Mouse (Mus musculus) midbrain, embryonic 10.5 days (tissue): ENCODE measurements around the gene Bmpr1b. TPM values are rescaled to one million over a fixed set of nuclear protein-coding genes. Genes with fewer than 3 reads are reported as not detected.
"Not testable (repeated sequence)": the region's sequence is repeated elsewhere in the genome, so short reads cannot be mapped to it uniquely, and the experiment has no call there.

Experiments
- DNase-seq: peaks from one replicate; pipeline ENCODE4 v3.0.0-alpha.2; 2017; ENCODE audit warnings: low spot score
- H3K27ac ChIP-seq: fragments of 300-500 bp; sonication (generic); replicated peaks from 2 replicates; pipeline ENCODE4 v1.5.1; 2016; ENCODE audit warnings: mild to moderate bottlenecking
- H3K27me3 ChIP-seq: fragments of 300-500 bp; sonication (generic); 2 replicates; pipeline ENCODE4 v1.6.1; 2016; ENCODE audit warnings: low read depth, mild to moderate bottlenecking; ENCODE audit not compliant: poor library complexity, severe bottlenecking
- H3K36me3 ChIP-seq: fragments of 300-500 bp; sonication (generic); 2 replicates; pipeline ENCODE4 v1.6.1; 2016; ENCODE audit warnings: mild to moderate bottlenecking, moderate library complexity
- H3K4me1 ChIP-seq: fragments of 300-500 bp; sonication (generic); 2 replicates; pipeline ENCODE4 v1.6.1; 2016
- H3K4me3 ChIP-seq: fragments of 300-500 bp; sonication (generic); 2 replicates; pipeline ENCODE4 v1.5.1; 2016; ENCODE audit warnings: mild to moderate bottlenecking, moderate library complexity
- H3K9me3 ChIP-seq: fragments of 300-500 bp; sonication (generic); replicated peaks from 2 replicates; pipeline ENCODE4 v1.6.1; 2016; ENCODE audit warnings: mild to moderate bottlenecking
- WGBS: fragments of 180-500 bp; shearing (Covaris S2); methylation state at CpG from one replicate; pipeline ENCODE4 v1.1.7; 2016; 5-methylcytosine and 5-hydroxymethylcytosine counted together
- polyA plus RNA-seq: library from polyadenylated mRNA; unstranded; fragments of >200 nt; fragmentation: Nextera tagmentation; extraction: Ambion mirVana; gene quantifications from 2 replicates; pipeline ENCODE4 v1.2.1, GENCODE M21; 2016

Bmpr1b gene
- 5.5 and 5.8 TPM in 2 replicates for polyA plus RNA-seq

DNA sequence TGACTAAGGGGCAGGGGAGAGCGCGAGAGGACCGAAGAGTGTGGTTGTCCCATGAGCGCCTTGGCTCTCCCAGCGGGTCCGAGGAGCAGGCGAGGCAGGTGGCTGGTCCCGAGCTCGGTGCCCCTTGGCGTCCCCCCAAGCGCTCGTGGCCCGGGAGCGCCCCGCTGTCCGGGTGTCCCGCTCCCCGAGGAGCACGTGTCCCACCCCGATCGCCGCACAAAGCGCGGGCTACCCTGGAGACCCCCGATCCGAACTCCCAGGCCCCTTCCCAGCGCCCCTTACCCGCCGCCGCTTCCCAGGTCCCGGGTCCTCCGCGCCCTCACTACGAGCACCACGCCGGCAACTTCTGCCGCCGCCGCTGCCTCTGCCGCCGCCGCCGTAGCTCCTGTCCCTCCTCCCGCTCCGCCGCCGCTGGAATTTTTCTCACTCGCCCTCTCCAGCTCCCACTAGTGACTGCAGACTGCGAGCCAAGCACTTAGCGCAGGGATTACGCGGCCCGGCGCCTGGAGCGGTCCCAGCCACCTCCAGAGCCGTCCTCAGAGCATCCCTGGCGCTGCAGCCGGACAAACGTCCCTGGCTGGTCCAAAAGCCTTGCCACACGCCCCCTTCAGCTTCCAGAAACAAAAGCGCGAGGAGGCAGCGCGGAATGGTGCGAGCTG lies at the start of gene Bmpr1b:
Gene Bmpr1b, minus strand, starts transcription at position 563 of the 659 bp plus-strand sequence.
- Histone ChIP-seq H3K4me1 (peaks cover 26% of the 10 kb centered on the region), H3K27ac (peak within 1 kb of the TSS; percentile 91)
- under 1% methylated on average over 65 of the region's 65 CpGs for WGBS

DNA sequence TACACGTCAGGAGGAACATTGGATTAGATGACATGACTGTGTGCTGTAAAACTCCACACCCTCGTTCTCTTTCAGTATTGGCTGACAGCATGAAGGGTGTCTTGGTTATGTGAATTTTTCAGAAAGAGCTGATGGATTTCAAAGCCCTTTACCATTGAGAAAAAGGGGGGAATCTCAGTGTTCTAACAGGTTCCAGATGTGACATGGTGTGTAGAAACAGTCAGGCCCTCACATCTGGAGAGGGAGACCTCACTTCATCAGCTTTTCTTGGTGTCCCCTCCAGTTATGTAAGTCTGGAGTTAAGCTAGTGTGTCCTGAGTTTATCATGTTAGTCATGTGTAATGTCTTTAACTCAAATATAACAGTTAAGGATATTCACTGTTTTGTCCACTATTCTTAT lies 43.6 kb upstream of the Bmpr1b start:
- Histone ChIP-seq H3K27ac (no peak overlapping the region), H3K4me1 (peaks cover 11% of the 10 kb centered on the region), H3K9me3 (no peaks in the 10 kb centered on the region), H3K4me3 (no peak overlapping the region), H3K36me3 (no peaks in the 10 kb centered on the region), H3K27me3 (no peaks in the 10 kb centered on the region)
- DNase-seq = no peak
- WGBS = 81% methylated on average over 2 of the region's 2 CpGs

More for the DNA sequence above, at the start of gene Bmpr1b:
- Histone ChIP-seq H3K27me3 (peaks cover 51% of the 10 kb centered on the region), H3K4me3 (peak within 1 kb of the TSS; percentile 75), H3K36me3 (no peaks in the 10 kb centered on the region), H3K9me3 (no peaks in the 10 kb centered on the region)
- peak; percentile 88 for DNase-seq

DNA sequence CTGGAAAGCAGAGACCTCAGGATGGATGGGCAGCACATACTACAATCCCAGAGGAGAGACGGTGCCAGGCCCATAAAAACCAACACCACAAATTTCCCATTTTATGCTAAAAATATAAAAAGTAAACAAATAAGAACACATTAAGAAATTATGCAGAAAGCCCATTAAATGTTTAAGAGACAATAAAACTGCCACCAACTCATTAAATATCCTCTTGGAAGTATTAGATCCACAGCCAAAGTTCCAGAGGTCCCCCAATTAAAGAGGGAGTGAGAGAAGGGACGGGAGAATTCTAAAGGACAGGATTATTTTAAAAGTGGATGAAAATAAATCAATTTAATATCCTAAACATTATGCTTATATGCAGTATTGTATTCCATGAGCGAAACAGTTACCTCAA lies 43.0 kb upstream of the Bmpr1b start:
- DNase-seq = no peak
- no peaks in the 10 kb centered on the region for H3K36me3 ChIP-seq
- no peaks in the 10 kb centered on the region for H3K9me3 ChIP-seq
- WGBS = 76% methylated on average over 3 of the region's 3 CpGs
- H3K4me3 ChIP-seq = no peak overlapping the region
- peaks cover 11% of the 10 kb centered on the region for H3K4me1 ChIP-seq
- no peak overlapping the region for H3K27ac ChIP-seq
- no peaks in the 10 kb centered on the region for H3K27me3 ChIP-seq

DNA sequence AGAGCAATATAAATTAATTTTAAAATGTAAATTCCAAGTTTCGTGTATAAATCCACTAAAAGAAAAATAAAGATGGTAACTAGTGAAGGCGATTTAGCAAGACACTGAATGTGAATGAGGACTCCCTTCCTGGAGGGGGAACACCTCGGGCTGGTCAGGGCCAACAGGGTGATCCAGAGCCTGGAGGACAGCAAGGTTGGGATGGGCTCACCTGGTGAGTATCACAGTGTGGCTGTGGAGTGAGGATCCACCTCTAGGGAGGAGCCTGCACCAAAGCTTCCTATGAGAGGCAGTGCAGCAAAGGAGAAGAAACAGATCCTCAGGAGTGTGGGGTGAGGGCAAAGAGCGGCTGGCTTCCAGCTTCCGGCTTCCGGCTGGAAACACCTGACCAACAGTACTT lies 40.8 kb upstream of the Bmpr1b start:
- no peaks in the 10 kb centered on the region for H3K27me3 ChIP-seq
- no peak overlapping the region for H3K27ac ChIP-seq
- H3K4me1 ChIP-seq = peaks cover 11% of the 10 kb centered on the region
- H3K4me3 ChIP-seq = no peak overlapping the region
- WGBS = 80% methylated on average over 6 of the region's 6 CpGs
- H3K36me3 ChIP-seq = no peaks in the 10 kb centered on the region
- H3K9me3 ChIP-seq = no peaks in the 10 kb centered on the region
- DNase-seq = no peak

DNA sequence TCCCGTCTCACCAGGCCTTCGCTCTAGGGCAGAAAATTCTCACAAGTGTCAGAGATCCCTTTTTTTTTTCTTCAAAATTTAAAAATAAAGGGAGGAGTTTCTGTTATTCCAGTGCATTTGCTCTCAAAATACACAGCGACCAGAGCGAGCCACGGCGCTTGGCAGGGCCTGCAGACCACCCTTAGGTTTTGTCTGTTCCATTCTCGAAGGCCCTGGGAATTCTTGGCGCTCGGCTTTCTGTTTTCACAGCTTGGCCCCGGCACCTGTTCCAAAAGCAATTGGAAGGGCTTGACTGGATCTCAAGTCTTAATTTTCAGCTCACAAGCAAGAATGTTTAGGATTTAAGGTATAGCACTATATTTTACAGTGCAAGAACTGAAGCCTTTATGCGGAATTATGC lies 39.8 kb upstream of the Bmpr1b start:
- DNase-seq = no peak
- 82% methylated on average over 11 of the region's 11 CpGs for WGBS
- H3K36me3 ChIP-seq = no peaks in the 10 kb centered on the region
- no peak overlapping the region for H3K4me3 ChIP-seq
- no peaks in the 10 kb centered on the region for H3K27me3 ChIP-seq
- H3K4me1 ChIP-seq = peaks cover 11% of the 10 kb centered on the region
- H3K27ac ChIP-seq = no peak overlapping the region
- H3K9me3 ChIP-seq = no peaks in the 10 kb centered on the region

DNA sequence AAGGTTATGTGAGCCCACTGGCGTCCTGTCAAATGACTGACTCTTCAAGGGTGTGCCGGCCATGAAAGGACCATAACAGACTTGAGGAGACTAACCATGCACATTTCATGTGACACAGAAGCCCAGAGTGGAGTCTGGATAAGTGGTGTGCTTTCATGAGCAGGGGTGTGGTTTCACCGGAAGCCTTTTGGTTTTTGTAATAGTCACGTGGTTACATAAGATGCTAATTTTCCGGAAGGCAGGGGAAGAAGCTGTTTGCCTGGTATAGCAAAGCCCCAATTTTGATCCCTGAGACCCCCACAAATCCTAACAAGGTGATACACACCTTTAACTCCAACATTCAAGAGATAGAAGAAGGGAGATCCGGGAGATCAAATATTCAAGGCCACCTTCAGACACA lies 38.3 kb upstream of the Bmpr1b start:
- no peaks in the 10 kb centered on the region for H3K27me3 ChIP-seq

DNA sequence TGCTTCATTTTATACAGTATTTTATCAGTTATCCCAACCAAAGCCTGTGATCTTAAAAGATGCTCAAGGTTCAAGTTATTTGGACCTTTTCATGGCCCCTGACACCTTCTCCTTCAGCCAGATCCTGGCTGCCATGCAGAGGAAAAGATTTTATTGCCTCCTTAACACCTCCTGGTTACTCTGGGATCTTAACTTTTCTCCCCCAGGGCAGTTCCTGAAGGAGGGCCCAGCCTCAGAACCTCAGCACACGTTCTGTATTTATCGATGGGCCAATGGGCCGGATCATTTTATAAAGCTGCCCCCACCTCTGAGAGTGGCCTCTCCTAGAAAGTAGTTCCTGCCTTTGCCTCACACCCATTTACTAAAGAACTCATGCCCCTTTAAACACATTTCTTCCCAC lies 37.1 kb upstream of the Bmpr1b start:
- Histone ChIP-seq H3K27me3 (no peaks in the 10 kb centered on the region), H3K9me3 (no peaks in the 10 kb centered on the region), H3K4me3 (no peak overlapping the region), H3K36me3 (no peaks in the 10 kb centered on the region), H3K27ac (no peak overlapping the region), H3K4me1 (peaks cover 11% of the 10 kb centered on the region)
- DNase-seq = no peak
- 94% methylated on average over 3 of the region's 3 CpGs for WGBS

More for the DNA sequence above, 38.3 kb upstream of the Bmpr1b start:
- WGBS = 92% methylated on average over 6 of the region's 6 CpGs
- no peaks in the 10 kb centered on the region for H3K9me3 ChIP-seq
- H3K36me3 ChIP-seq = no peaks in the 10 kb centered on the region
- H3K4me1 ChIP-seq = peaks cover 11% of the 10 kb centered on the region
- no peak for DNase-seq
- no peak overlapping the region for H3K27ac ChIP-seq
- H3K4me3 ChIP-seq = no peak overlapping the region

DNA sequence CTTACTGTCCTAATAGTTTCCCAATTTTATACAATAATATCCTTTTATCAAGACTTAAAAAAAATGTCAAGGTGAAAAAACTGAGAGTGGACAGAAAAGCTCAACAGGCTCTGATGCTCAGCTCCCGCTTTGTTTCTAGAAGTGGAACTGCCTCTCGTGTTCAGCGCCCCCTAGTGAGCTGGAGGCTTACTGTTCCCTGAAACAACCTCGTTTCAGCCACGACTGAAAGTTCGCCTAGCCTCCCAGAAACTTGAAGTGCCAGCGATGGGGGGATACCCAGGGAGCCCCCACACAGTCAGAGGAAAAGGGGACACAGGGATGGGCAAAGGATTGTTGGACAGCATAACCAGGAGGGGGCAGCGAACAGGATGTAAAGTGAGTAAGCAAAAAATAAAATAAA lies 26.9 kb upstream of the Bmpr1b start:
- Histone ChIP-seq H3K36me3 (no peaks in the 10 kb centered on the region), H3K4me1 (no peaks in the 10 kb centered on the region), H3K27me3 (no peaks in the 10 kb centered on the region), H3K4me3 (no peak overlapping the region), H3K9me3 (no peaks in the 10 kb centered on the region), H3K27ac (no peak overlapping the region)
- no peak for DNase-seq
- 85% methylated on average over 8 of the region's 8 CpGs for WGBS

DNA sequence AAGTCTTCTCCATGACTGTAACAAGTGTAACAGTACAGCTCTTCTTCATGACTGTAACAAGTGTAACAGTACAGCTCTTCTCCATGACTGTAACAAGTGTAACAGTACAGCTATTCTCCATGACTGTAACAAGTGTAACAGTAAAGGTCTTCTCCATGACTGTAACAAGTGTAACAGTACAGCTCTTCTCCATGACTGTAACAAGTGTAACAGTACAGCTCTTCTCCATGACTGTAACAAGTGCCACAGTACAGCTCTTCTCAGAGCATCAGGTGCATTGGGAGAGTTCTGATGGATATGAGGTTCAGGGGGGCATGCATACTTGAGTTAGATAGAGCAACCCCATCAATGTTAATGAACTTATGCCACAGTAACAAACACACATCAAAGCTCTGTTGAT lies 22.4 kb upstream of the Bmpr1b start:
- not testable (repeated sequence) for H3K27ac ChIP-seq, H3K36me3 ChIP-seq, H3K9me3 ChIP-seq, H3K4me3 ChIP-seq, DNase-seq, H3K4me1 ChIP-seq, H3K27me3 ChIP-seq

DNA sequence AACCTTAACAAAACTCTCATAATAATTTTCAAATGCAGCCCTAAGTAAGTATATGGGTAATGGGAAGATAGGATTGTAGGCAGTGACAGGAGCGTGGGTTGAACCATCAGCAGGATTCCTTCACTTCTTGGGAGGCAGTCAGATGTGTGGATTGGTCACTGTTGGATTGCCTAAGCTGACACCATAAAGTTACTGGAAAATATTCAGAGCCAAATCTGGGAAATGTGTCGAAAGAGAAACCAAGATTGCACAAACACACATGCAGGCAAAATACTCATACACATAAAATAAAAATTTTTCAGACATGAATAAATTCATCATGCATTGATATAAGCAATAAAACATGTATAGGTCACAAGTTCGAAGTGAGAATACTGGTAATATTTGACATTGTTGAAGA lies 17.3 kb upstream of the Bmpr1b start:
- H3K36me3 ChIP-seq = no peaks in the 10 kb centered on the region
- no peaks in the 10 kb centered on the region for H3K9me3 ChIP-seq
- 83% methylated on average over 3 of the region's 3 CpGs for WGBS
- no peaks in the 10 kb centered on the region for H3K27me3 ChIP-seq
- no peak overlapping the region for H3K27ac ChIP-seq
- H3K4me1 ChIP-seq = no peaks in the 10 kb centered on the region
- DNase-seq = no peak
- H3K4me3 ChIP-seq = no peak overlapping the region

DNA sequence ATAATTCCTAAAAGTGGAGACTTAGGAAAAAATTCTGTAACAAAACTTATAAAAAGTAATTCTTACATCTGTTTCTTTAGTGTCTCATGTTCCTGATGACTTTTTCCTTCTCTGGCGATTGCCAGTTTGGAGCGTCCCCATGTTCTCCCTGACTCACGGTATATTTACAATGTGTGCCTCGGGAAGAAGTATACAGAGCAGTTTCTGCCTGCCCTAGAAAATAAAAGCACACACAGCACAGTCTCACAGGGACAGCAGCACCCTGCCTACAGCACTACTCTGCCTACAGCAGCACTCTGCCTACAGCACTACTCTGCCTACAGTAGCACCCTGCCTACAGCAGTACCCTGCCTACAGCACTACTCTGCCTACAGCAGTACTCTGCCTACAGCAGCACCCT lies 4.8 kb upstream of the Bmpr1b start:
- Histone ChIP-seq H3K27ac (no peak overlapping the region), H3K4me3 (no peak overlapping the region), H3K27me3 (peaks cover 41% of the 10 kb centered on the region), H3K4me1 (peaks cover 10% of the 10 kb centered on the region; the same call in 1 of the 2 replicates), H3K36me3 (no peaks in the 10 kb centered on the region), H3K9me3 (no peaks in the 10 kb centered on the region)
- 91% methylated on average over 4 of the region's 4 CpGs for WGBS
- DNase-seq = no peak

DNA sequence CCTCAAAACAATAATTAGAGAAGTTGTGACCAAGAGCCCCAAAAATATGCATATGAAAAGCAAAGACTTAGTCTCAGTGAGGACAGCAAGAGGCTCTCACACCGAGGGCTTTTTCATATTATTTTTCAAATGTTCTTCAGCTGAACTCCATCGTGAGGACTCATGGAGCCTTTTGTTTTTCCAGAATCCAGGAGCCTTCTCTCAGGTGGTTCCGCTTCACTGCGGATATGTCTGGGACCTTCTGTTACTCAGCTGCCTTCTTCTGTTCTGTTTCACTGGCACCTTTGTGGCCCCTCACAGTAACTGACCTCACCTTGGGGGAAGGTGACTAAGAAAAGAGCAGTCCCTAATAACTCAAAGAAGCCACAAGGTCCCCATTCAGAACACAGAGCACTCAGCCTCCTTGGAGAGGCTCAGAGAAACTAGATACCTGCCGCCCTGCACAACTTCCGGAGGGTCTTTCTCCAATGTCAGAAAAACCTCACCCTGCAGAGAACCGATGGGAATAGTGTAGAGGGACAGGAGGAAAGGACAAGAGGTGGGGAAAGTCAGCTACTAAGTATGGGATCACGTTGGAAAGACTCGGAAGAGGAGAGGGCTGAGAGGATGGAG lies 868 bp downstream of the Bmpr1b start:
- WGBS = 14% methylated on average over 9 of the region's 9 CpGs
- H3K9me3 ChIP-seq = no peaks in the 10 kb centered on the region
- peaks cover 50% of the 10 kb centered on the region for H3K27me3 ChIP-seq
- H3K4me3 ChIP-seq = peak overlapping the region; percentile 75
- no peak for DNase-seq
- H3K36me3 ChIP-seq = no peaks in the 10 kb centered on the region
- H3K27ac ChIP-seq = peak overlapping the region; percentile 91
- peaks cover 26% of the 10 kb centered on the region for H3K4me1 ChIP-seq

DNA sequence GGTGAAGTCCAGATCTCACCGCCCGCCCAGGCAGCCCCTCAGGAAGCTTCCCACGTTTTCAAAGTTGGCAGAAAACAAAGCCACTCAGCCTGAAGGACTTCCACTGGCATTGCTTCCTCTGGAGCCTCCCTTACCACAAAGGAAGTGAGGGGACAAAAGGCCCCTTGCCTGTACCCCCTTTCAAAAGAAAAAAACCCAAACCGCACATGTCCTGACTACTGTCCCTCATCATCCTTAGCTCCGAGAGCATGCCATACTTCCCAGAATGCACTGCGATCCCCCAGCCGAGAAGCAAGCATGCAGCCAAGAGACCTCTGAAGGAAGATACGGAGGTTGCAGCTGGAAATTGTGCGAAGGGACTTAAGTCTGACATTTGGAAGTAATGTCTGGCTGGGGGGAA lies 4.2 kb downstream of the Bmpr1b start:
- H3K9me3 ChIP-seq = no peaks in the 10 kb centered on the region
- no peak for DNase-seq
- no peaks in the 10 kb centered on the region for H3K36me3 ChIP-seq
- H3K27me3 ChIP-seq = peaks cover 21% of the 10 kb centered on the region
- no peak overlapping the region for H3K27ac ChIP-seq
- peaks cover 26% of the 10 kb centered on the region for H3K4me1 ChIP-seq
- H3K4me3 ChIP-seq = no peak overlapping the region
- WGBS = 74% methylated on average over 9 of the region's 9 CpGs
